Mouse (Mus musculus): ENCODE data around the gene Pum2.

DNA sequence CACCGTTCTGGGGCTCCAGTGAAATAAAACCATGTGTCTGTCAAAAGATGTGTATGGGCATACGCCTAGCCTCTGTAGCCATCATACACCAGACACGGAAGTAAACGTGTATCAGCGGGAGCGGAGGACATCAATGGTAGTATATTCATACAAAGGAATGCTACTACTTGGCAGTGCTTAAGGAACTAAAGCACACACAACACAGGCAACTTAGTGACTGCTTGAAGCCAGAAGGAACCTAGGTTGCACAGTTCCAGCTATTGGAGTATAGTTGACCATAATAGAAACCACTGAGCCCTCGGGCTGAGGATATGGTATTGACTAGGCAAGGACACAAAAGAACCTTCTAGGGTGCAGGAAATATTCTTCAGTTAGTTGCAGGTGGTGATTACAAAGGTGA, 124.0 kb downstream of the Pum2 start:
- TF ChIP-seq POLR2A (IDR thresholded peaks at IDR 0.05; ENCODE audit: low read depth, low read length) (no peak), CTCF (IDR thresholded peaks at IDR 0.05; ENCODE audit: borderline replicate concordance, insufficient read depth, low read length) (no peak)

All from embryonic fibroblast, embryonic 13.5 days (primary cell).